Mouse (Mus musculus) intestine, embryonic 15.5 days (tissue): ENCODE measurements at regions not wholly inside any gene's neighbourhood (a gene's known extent, or its start where the extent isn't known, plus 50 kb on each side); places are given as distances from the start of the nearest gene placed in this dataset.

ENCODE experiments used
- ATAC-seq: fragments of 200-750 bp; cut with Nextera tagmentation; 2 replicates; pipeline ENCODE4 v1.8.0; 2017; ENCODE audit warnings: moderate TSS enrichment, moderate library complexity
- H3K27ac ChIP-seq: fragments of 300-500 bp; sonication (generic); 2 replicates; pipeline ENCODE4 v1.5.1; 2015; ENCODE audit warnings: mild to moderate bottlenecking, inconsistent platforms
- H3K27me3 ChIP-seq: fragments of 300-500 bp; sonication (generic); replicated peaks from 2 replicates; pipeline ENCODE4 v1.6.1; 2015; ENCODE audit warnings: inconsistent platforms
- H3K36me3 ChIP-seq: fragments of 300-500 bp; sonication (generic); 2 replicates; pipeline ENCODE4 v1.6.1; 2015; ENCODE audit warnings: inconsistent platforms
- H3K4me1 ChIP-seq: fragments of 300-500 bp; sonication (generic); replicated peaks from 2 replicates; pipeline ENCODE4 v1.6.1; 2015; ENCODE audit warnings: inconsistent platforms
- H3K4me2 ChIP-seq: fragments of 300-500 bp; sonication (generic); replicated peaks from 2 replicates; pipeline ENCODE4 v1.6.1; 2015; ENCODE audit warnings: mild to moderate bottlenecking, inconsistent platforms
- H3K4me3 ChIP-seq: fragments of 300-500 bp; sonication (generic); replicated peaks from 2 replicates; pipeline ENCODE4 v1.5.1; 2015; ENCODE audit warnings: inconsistent platforms
- H3K9ac ChIP-seq: fragments of 300-500 bp; sonication (generic); 2 replicates; pipeline ENCODE4 v1.6.1; 2015; ENCODE audit warnings: inconsistent platforms
- H3K9me3 ChIP-seq: fragments of 300-500 bp; sonication (generic); 2 replicates; pipeline ENCODE4 v1.6.1; 2016; ENCODE audit warnings: inconsistent platforms
- WGBS: fragments of 180-500 bp; shearing (Covaris S2); methylation state at CpG from one replicate; pipeline ENCODE4 v1.1.7; 2015; 5-methylcytosine and 5-hydroxymethylcytosine counted together

- H3K9me3 ChIP-seq, result no peaks in the 10 kb centered on the region
- no peak for ATAC-seq
- H3K4me2 ChIP-seq, result no peak overlapping the region
- no peak overlapping the region for H3K4me3 ChIP-seq
- H3K27ac ChIP-seq, result no peak overlapping the region
- no peaks in the 10 kb centered on the region for H3K36me3 ChIP-seq
- H3K4me1 ChIP-seq, result no peaks in the 10 kb centered on the region
- no peaks in the 10 kb centered on the region for H3K27me3 ChIP-seq
- no peak overlapping the region for H3K9ac ChIP-seq
- 31% methylated on average over 10 of the region's 10 CpGs for WGBS
These were observed 320.4 kb upstream of the Nr5a2 start for GRCm38 (mm10) chr1:137280391-137281386.

GRCm38 (mm10) chr1:137279981-137280380, 319.7 kb upstream of the Nr5a2 start:
- no peaks in the 10 kb centered on the region for H3K4me1 ChIP-seq
- H3K9me3 ChIP-seq, result no peaks in the 10 kb centered on the region
- H3K9ac ChIP-seq, result no peak overlapping the region
- H3K4me3 ChIP-seq, result no peak overlapping the region
- no peak for ATAC-seq
- H3K27me3 ChIP-seq, result no peaks in the 10 kb centered on the region
- H3K4me2 ChIP-seq, result no peak overlapping the region
- WGBS, result 69% methylated on average over 2 of the region's 2 CpGs
- H3K27ac ChIP-seq, result no peak overlapping the region
- H3K36me3 ChIP-seq, result no peaks in the 10 kb centered on the region

- H3K36me3 ChIP-seq, result no peaks in the 10 kb centered on the region
- H3K9ac ChIP-seq, result no peak overlapping the region
- H3K9me3 ChIP-seq, result no peaks in the 10 kb centered on the region
- ATAC-seq, result no peak
- 78% methylated on average over 9 of the region's 9 CpGs for WGBS
- H3K27ac ChIP-seq, result no peak overlapping the region
- H3K27me3 ChIP-seq, result no peaks in the 10 kb centered on the region
- no peak overlapping the region for H3K4me3 ChIP-seq
- H3K4me2 ChIP-seq, result no peak overlapping the region
- H3K4me1 ChIP-seq, result no peaks in the 10 kb centered on the region
These were observed 310.7 kb upstream of the Nr5a2 start for GRCm38 (mm10) chr1:137270659-137271612.

- Histone ChIP-seq H3K9me3 (no peaks in the 10 kb centered on the region), H3K27me3 (no peaks in the 10 kb centered on the region), H3K4me1 (no peaks in the 10 kb centered on the region), H3K36me3 (no peaks in the 10 kb centered on the region), H3K4me2 (no peak overlapping the region), H3K9ac (no peak overlapping the region), H3K27ac (no peak overlapping the region), H3K4me3 (no peak overlapping the region)
- ATAC-seq, result no peak
- 86% methylated on average over 1 of the region's 1 CpGs for WGBS
These were observed 302.6 kb upstream of the Nr5a2 start for GRCm38 (mm10) chr1:137262806-137263370.

- Histone ChIP-seq H3K9ac (no peak overlapping the region), H3K27ac (no peak overlapping the region), H3K4me3 (no peak overlapping the region), H3K36me3 (no peaks in the 10 kb centered on the region), H3K4me1 (no peaks in the 10 kb centered on the region), H3K9me3 (no peaks in the 10 kb centered on the region), H3K27me3 (no peaks in the 10 kb centered on the region), H3K4me2 (no peak overlapping the region)
- no peak for ATAC-seq
- 56% methylated on average over 5 of the region's 5 CpGs for WGBS
These were observed 301.9 kb upstream of the Nr5a2 start for GRCm38 (mm10) chr1:137262121-137262525.

GRCm38 (mm10) chr1:137256294-137256693, 296.0 kb upstream of the Nr5a2 start:
- 86% methylated on average over 3 of the region's 3 CpGs for WGBS
- ATAC-seq, result no peak
- H3K4me3 ChIP-seq, result no peak overlapping the region
- no peaks in the 10 kb centered on the region for H3K27me3 ChIP-seq
- no peaks in the 10 kb centered on the region for H3K36me3 ChIP-seq
- no peak overlapping the region for H3K27ac ChIP-seq
- no peaks in the 10 kb centered on the region for H3K9me3 ChIP-seq
- H3K4me2 ChIP-seq, result no peak overlapping the region
- no peak overlapping the region for H3K9ac ChIP-seq
- no peaks in the 10 kb centered on the region for H3K4me1 ChIP-seq

- no peaks in the 10 kb centered on the region for H3K36me3 ChIP-seq
- H3K4me1 ChIP-seq, result no peaks in the 10 kb centered on the region
- H3K9ac ChIP-seq, result no peak overlapping the region
- no peak overlapping the region for H3K4me3 ChIP-seq
- no peak for ATAC-seq
- no peak overlapping the region for H3K4me2 ChIP-seq
- H3K27ac ChIP-seq, result no peak overlapping the region
- H3K9me3 ChIP-seq, result no peaks in the 10 kb centered on the region
- no peaks in the 10 kb centered on the region for H3K27me3 ChIP-seq
These were observed 294.8 kb upstream of the Nr5a2 start for GRCm38 (mm10) chr1:137255041-137255440.

- ATAC-seq, result no peak
- no peak overlapping the region for H3K9ac ChIP-seq
- 83% methylated on average over 1 of the region's 1 CpGs for WGBS
- H3K4me2 ChIP-seq, result no peak overlapping the region
- no peaks in the 10 kb centered on the region for H3K36me3 ChIP-seq
- H3K4me3 ChIP-seq, result no peak overlapping the region
- no peaks in the 10 kb centered on the region for H3K27me3 ChIP-seq
- H3K9me3 ChIP-seq, result no peaks in the 10 kb centered on the region
- H3K4me1 ChIP-seq, result no peaks in the 10 kb centered on the region
- H3K27ac ChIP-seq, result no peak overlapping the region
These were observed 294.4 kb upstream of the Nr5a2 start for GRCm38 (mm10) chr1:137254634-137255033.

GRCm38 (mm10) chr1:137227098-137227485, 266.8 kb upstream of the Nr5a2 start:
- ATAC-seq, result no peak

GRCm38 (mm10) chr1:137226479-137227097, 266.3 kb upstream of the Nr5a2 start:
- WGBS, result 84% methylated on average over 6 of the region's 6 CpGs
- Histone ChIP-seq H3K4me3 (no peak overlapping the region), H3K9ac (no peak overlapping the region), H3K4me2 (no peak overlapping the region), H3K36me3 (no peaks in the 10 kb centered on the region), H3K9me3 (no peaks in the 10 kb centered on the region), H3K4me1 (peaks cover 2% of the 10 kb centered on the region; the same call in 1 of the 2 replicates), H3K27me3 (no peaks in the 10 kb centered on the region), H3K27ac (no peak overlapping the region)
- no peak for ATAC-seq

More at GRCm38 (mm10) chr1:137227098-137227485, 266.8 kb upstream of the Nr5a2 start:
- no peaks in the 10 kb centered on the region for H3K4me1 ChIP-seq
- H3K27ac ChIP-seq, result no peak overlapping the region
- H3K4me3 ChIP-seq, result no peak overlapping the region
- no peak overlapping the region for H3K4me2 ChIP-seq
- no peak overlapping the region for H3K9ac ChIP-seq
- H3K9me3 ChIP-seq, result no peaks in the 10 kb centered on the region
- no peaks in the 10 kb centered on the region for H3K36me3 ChIP-seq
- WGBS, result 69% methylated on average over 4 of the region's 4 CpGs
- H3K27me3 ChIP-seq, result no peaks in the 10 kb centered on the region

GRCm38 (mm10) chr1:137225418-137225817, 265.2 kb upstream of the Nr5a2 start:
- no peak overlapping the region for H3K4me3 ChIP-seq
- peaks cover 9% of the 10 kb centered on the region for H3K4me1 ChIP-seq
- no peak overlapping the region for H3K9ac ChIP-seq
- no peaks in the 10 kb centered on the region for H3K27me3 ChIP-seq
- 29% methylated on average over 3 of the region's 3 CpGs for WGBS
- no peaks in the 10 kb centered on the region for H3K9me3 ChIP-seq
- H3K4me2 ChIP-seq, result no peak overlapping the region
- no peaks in the 10 kb centered on the region for H3K36me3 ChIP-seq
- ATAC-seq, result peak; percentile 80
- no peak overlapping the region for H3K27ac ChIP-seq

- no peak overlapping the region for H3K4me2 ChIP-seq
- H3K4me1 ChIP-seq, result peaks cover 9% of the 10 kb centered on the region
- H3K9ac ChIP-seq, result no peak overlapping the region
- no peaks in the 10 kb centered on the region for H3K27me3 ChIP-seq
- ATAC-seq, result no peak
- no peak overlapping the region for H3K4me3 ChIP-seq
- WGBS, result 65% methylated on average over 10 of the region's 10 CpGs
- H3K9me3 ChIP-seq, result no peaks in the 10 kb centered on the region
- no peak overlapping the region for H3K27ac ChIP-seq
- no peaks in the 10 kb centered on the region for H3K36me3 ChIP-seq
These were observed 262.8 kb upstream of the Nr5a2 start for GRCm38 (mm10) chr1:137223052-137223451.
